In genomic region chr6:115528372-115528771, GRCm38 (mm10) we compare ENCODE assay signal across 30 mouse cellular contexts.
"Had no signal": no experiment of that assay in that cellular context is flagged by ENCODE, and none has a peak within 500 bp of the region (broad histone marks: within the 10 kb centered on the region; RNA-seq: fewer than 3 reads in every experiment).

No protein-coding gene starts in this region.

- H3K9me3 ChIP-seq: heart, embryonic 13.5 days; heart, embryonic 15.5 days; hindbrain, embryonic 10.5 days; hindbrain, embryonic 13.5 days; hindbrain, embryonic 15.5 days; kidney, embryonic 15.5 days; limb, embryonic 10.5 days; limb, embryonic 12.5 days; liver, embryonic 13.5 days; liver, embryonic 15.5 days had no signal

- ATAC-seq: hindbrain, postnatal 0 days; intestine, embryonic 16.5 days; liver, postnatal 0 days had no signal

- H3K4me1 ChIP-seq: hindbrain, embryonic 10.5 days; hindbrain, embryonic 13.5 days; hindbrain, embryonic 15.5 days; limb, embryonic 12.5 days had no signal

- H3K4me2 ChIP-seq: heart, embryonic 11.5 days; heart, embryonic 13.5 days; heart, embryonic 15.5 days; hindbrain, embryonic 13.5 days; hindbrain, embryonic 15.5 days; kidney, embryonic 15.5 days; limb, embryonic 12.5 days; liver, embryonic 11.5 days; liver, embryonic 13.5 days; liver, embryonic 15.5 days had no signal

- DNase-seq: gastrocnemius, postnatal 14 days; gastrocnemius, postnatal 36 days; heart, adult 11 months; heart, adult 2 months; heart, postnatal 14 days; heart, postnatal 4 days; kidney, adult 11 months; kidney, adult 2 months; kidney, adult 9 months; kidney, postnatal 14 days; kidney, postnatal 36 days; liver; liver, embryonic 13.5 days; liver, postnatal 0 days had no signal

- H3K27me3 ChIP-seq: heart, embryonic 15.5 days; hindbrain, embryonic 13.5 days; hindbrain, embryonic 15.5 days; kidney, embryonic 15.5 days; limb, embryonic 12.5 days; liver, embryonic 13.5 days; liver, embryonic 15.5 days had no signal

- H3K36me3 ChIP-seq: heart, embryonic 13.5 days; heart, embryonic 15.5 days; hindbrain, embryonic 10.5 days; hindbrain, embryonic 13.5 days; hindbrain, embryonic 15.5 days; kidney, embryonic 15.5 days; limb, embryonic 10.5 days; limb, embryonic 12.5 days; liver, embryonic 13.5 days; liver, embryonic 15.5 days had no signal

- H3K9ac ChIP-seq: heart, embryonic 13.5 days; heart, embryonic 15.5 days; hindbrain, embryonic 13.5 days; hindbrain, embryonic 15.5 days; kidney, embryonic 15.5 days; limb, embryonic 12.5 days; liver, embryonic 13.5 days; liver, embryonic 15.5 days; liver, postnatal 0 days had no signal

- H3K27ac ChIP-seq: heart, adult 2 months; heart, embryonic 13.5 days; heart, embryonic 15.5 days; hindbrain, embryonic 10.5 days; hindbrain, embryonic 13.5 days; hindbrain, embryonic 15.5 days; hindbrain, postnatal 0 days; kidney, postnatal 0 days; layer of hippocampus, adult 2 months; left cerebral cortex, adult 2 months; limb, embryonic 10.5 days; limb, embryonic 12.5 days; liver, embryonic 13.5 days; liver, embryonic 15.5 days had no signal

- H3K4me3 ChIP-seq: heart, adult 2 months; heart, embryonic 13.5 days; heart, embryonic 15.5 days; hindbrain, embryonic 10.5 days; hindbrain, embryonic 13.5 days; hindbrain, embryonic 15.5 days; kidney, embryonic 15.5 days; layer of hippocampus, adult 2 months; left cerebral cortex, adult 2 months; limb, embryonic 10.5 days; limb, embryonic 12.5 days; liver, embryonic 13.5 days; liver, embryonic 15.5 days had no signal
